Mouse (Mus musculus): ENCODE measurements at regions not wholly inside any gene's neighbourhood (a gene's known extent, or its start where the extent isn't known, plus 50 kb on each side); places are given as distances from the start of the nearest gene placed in this dataset.
A peak's percentile ranks its signal among the peaks of the same experiment; 100 is the strongest.

DNA sequence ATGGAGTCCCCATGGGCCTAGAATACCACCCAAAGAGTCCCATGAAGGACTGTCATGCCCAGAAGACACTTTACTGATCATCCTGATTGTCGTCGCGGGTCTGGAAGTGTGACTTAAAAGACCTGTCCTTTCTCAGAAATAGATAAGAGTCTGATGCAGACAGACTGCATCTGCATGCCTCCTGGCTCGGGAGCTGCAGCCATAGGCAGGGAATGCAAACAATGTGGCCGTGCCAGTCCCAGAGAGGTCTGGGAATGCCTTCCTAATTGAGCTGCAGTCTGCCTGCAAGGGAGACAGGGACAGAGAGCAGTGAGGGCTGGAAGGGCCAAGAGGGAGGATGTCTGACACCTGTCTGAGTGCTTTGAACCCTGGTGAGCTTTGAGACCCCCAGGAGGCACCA lies 150.9 kb downstream of the Opa1 start:
- intact Hi-C loops (cut with DNase I) = loop anchor here (5.0 kb wide), 3 partner anchors 82 to 277 kb away; no protein-coding TSS in a partner anchor
- no peak for TF ChIP-seq CTCF (IDR thresholded peaks at IDR 0.05)
- no peak overlapping the region for H3K4me3 ChIP-seq
- no peak for DNase-seq
- no peak overlapping the region for H3K27ac ChIP-seq

DNA sequence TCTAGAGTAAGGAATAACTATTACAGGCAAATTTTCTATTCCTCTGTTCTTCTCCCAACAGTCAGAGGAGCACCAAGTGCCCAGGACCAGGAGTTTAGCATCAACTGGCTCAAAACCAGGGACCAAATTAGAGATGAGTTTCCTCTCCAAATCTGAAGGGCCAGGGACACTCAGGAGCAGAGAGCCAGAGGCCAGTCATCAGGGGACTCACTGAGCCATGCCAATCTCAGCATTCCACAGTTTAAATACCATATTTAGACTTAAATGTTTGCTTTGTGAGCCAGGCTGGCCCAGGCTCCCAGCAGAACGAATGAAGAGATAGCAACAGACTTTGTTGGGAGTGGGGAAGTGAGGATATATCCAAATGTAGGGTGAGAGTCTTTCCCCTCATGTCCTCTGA lies 153.8 kb downstream of the Opa1 start:
- no peak overlapping the region for H3K27ac ChIP-seq
- no peak overlapping the region for H3K4me3 ChIP-seq
- TF ChIP-seq CTCF (IDR thresholded peaks at IDR 0.05) = no peak
- no peak for DNase-seq
- intact Hi-C loops (cut with DNase I) = loop anchor here (5.0 kb wide), 3 partner anchors 79 to 274 kb away; no protein-coding TSS in a partner anchor

DNA sequence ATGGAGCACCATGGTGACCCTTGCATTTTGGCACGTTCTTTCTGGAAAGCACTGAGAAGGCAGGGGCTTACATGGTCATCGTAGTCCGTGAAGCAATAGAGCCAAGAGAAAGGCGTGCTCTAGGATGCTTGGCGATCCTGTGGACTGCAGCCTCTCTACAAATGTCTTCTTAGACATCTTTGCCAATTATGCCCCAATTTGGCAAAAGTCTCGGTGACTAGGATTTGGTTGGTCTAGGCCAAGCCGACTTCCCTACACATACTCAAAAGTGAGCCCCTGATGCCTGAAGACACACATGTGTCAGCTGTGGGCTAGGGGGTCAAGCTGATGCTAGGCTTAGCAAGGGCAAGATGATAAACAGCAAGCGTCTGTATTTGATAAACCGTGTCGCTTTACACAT lies 154.7 kb downstream of the Opa1 start:
- Histone ChIP-seq H3K4me3 (no peak overlapping the region), H3K27ac (no peak overlapping the region)
- no peak for DNase-seq
- no peak for TF ChIP-seq CTCF (IDR thresholded peaks at IDR 0.05)
- intact Hi-C loops (cut with DNase I) = loop anchor here (1.0 to 5.0 kb wide), 5 partner anchors 78 to 454 kb away; no protein-coding TSS in a partner anchor

DNA sequence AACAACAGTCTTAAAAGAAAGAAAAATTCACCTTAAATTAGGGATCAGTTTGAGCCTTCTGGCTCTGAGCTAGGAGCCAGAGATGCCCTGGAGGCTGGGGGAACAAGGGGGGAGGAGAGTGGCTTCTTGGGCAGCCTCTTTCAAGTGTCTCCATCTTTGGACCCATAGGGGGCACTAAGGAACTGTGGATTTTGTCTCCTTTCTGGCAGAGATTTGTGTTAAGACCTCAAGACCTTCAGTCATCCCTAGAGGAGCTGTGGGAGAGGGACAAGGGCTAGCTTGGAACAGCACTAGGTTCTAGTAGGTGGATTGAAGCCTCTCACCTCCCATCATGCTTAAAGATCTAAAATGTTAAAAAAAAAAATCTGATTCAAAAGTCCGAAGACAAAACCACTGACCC lies 155.2 kb downstream of the Opa1 start:
- peak overlapping the region; percentile 68 for H3K27ac ChIP-seq
- intact Hi-C loops (cut with DNase I) = loop anchor here (1.0 to 5.0 kb wide), 5 partner anchors 78 to 454 kb away; no protein-coding TSS in a partner anchor

DNA sequence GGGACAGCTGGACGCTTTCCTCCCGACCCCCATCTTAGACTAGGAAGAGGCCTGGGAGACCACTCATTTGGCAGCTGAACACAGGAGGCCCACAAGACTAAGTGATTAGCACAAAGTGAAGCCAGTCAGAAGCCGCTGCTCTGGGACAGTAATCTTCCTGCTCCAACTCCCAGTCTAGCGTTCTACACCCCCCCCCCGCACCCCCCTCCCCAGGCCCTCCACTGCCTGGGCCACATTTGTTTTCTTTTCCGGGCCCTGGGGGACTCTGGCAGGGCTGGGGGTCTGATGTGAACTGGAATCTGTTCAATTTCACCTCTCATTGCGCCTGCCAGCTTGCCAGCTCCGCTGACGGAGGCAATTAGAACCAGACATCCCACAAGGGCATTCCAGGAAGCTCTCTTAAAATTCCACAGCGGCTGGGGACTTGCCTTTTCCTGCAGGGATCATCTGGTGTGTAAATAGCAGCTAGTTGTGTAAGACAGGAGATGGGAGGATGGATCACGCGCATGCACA lies 155.7 kb downstream of the Opa1 start:
- no peak for TF ChIP-seq CTCF (IDR thresholded peaks at IDR 0.05)
- intact Hi-C loops (cut with DNase I) = loop anchor here (1.0 to 5.0 kb wide), 5 partner anchors 78 to 454 kb away; no protein-coding TSS in a partner anchor
- DNase-seq = peak; percentile 41
- H3K27ac ChIP-seq = peak overlapping the region; percentile 68
- H3K4me3 ChIP-seq = peak overlapping the region; percentile 38

More for the DNA sequence above, 155.2 kb downstream of the Opa1 start:
- peak; percentile 56 for DNase-seq
- TF ChIP-seq CTCF (IDR thresholded peaks at IDR 0.05) = peak; percentile 85
- peak overlapping the region; percentile 38 for H3K4me3 ChIP-seq

DNA sequence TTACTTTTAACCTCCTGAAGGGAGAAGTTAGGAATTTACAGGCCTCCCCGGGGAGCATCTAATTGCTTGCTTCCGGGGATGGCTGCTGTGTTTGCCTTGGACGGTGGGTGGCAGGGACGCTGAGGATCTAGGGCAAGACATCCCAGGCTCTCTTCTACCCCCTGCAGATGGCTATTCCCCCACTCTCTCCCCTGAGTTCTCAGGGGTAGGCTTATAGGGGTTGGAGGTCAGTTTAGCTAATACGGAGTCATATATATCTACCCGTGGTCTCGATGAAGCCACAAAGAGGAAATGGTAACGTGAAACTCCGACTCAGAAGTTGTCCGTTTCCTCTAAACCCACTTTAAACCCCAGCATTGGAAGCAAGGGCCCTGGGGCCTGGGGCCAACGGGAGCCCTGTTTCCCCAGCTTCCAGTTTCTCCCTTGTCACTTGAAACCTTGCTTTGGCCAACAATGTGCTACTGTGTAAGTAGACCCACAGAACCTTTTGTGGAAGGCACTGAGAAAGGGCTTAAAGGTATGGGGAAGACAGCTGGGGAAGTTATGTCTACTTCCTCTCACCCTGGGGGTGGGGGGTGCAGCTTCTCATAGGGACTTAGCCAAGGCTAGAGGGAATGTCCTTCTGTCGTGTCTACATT lies 156.4 kb downstream of the Opa1 start:
- TF ChIP-seq CTCF (IDR thresholded peaks at IDR 0.05) = no peak
- H3K4me3 ChIP-seq = no peak overlapping the region
- intact Hi-C loops (cut with DNase I) = loop anchor here (2.0 kb wide), 1 partner anchor 333 kb away; no protein-coding TSS in a partner anchor
- peak overlapping the region; percentile 48 for H3K27ac ChIP-seq
- no peak for DNase-seq

DNA sequence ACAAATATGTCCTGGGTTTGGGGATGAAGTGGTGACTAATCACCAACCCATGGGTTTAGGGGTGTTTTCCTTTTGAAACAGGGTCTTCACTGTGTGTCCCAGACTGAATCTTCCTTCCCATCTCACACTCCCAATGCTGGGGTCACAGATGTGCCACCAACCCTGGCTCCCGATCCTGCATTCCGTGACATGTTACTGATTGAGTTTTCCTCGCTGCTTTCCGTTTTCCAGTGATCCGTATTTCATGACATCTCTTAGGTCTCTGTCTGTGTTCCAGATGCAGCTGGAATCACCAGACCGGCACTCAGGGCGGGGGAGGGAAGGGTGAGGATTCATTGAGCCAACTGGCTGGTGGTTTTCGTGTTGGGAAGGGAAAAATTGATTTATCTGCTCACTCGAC lies 157.1 kb downstream of the Opa1 start:
- TF ChIP-seq CTCF (IDR thresholded peaks at IDR 0.05) = no peak
- DNase-seq = peak; percentile 38
- intact Hi-C loops (cut with DNase I) = no loop called here
- peak overlapping the region; percentile 38 for H3K27ac ChIP-seq
- no peak overlapping the region for H3K4me3 ChIP-seq

DNA sequence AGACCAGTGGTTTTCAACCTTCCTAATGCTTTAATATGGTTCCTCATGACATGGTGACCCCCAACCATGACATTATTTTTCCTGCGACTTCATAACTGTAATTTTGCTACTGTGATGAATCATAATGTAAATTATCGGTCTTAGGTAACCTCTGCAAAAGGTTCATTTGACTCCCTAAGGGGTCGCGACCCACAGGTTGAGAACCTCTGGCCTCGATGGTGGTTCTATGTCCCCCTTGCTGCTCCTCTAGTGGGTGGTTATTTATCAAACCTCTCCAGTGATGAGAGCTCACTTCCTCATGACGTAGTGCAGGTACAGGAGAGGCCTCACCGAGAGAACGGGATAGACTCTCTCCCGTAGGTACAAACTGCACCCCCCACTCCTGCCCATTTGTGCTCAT lies 158.9 kb downstream of the Opa1 start:
- intact Hi-C loops (cut with DNase I) = no loop called here
- H3K4me3 ChIP-seq = no peak overlapping the region
- DNase-seq = no peak
- H3K27ac ChIP-seq = no peak overlapping the region
- no peak for TF ChIP-seq CTCF (IDR thresholded peaks at IDR 0.05)

DNA sequence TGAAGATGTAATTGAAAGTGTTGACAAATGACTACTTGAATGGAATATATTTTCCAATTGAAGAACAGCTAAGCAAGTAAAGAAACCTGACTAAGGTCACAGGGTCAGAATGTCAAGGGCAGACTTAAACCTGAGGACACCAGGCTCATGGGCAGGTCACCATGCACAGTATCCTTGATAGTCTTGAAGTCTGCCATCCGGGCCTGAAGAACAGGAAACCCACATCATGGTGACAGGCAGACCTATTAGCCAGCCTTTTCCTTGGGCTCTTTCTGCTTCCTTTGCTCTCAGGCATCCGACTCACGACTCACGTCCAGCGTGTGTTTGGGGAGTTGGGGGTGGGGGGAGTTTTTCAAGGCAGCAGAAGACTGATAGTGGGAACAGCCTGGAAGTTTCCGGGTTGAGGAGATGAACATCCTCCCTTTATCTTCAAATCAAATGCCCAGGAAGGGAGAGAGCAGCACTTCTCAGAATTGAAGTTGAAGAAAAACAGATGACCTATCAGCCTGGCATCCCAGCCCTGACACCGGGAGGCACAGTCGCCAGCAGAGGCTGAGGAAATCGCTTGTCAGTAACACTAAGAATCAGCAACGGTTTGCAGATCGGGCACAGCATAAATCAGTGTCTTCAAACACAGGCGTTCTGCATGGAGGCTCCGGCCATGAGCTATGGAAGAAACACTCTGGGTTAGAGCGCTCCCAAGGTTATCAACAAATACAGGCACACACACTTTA lies 163.5 kb downstream of the Opa1 start:
- DNase-seq = no peak
- intact Hi-C loops (cut with DNase I) = no loop called here
- TF ChIP-seq CTCF (IDR thresholded peaks at IDR 0.05) = no peak
- Histone ChIP-seq H3K27ac (no peak overlapping the region), H3K4me3 (no peak overlapping the region)

DNA sequence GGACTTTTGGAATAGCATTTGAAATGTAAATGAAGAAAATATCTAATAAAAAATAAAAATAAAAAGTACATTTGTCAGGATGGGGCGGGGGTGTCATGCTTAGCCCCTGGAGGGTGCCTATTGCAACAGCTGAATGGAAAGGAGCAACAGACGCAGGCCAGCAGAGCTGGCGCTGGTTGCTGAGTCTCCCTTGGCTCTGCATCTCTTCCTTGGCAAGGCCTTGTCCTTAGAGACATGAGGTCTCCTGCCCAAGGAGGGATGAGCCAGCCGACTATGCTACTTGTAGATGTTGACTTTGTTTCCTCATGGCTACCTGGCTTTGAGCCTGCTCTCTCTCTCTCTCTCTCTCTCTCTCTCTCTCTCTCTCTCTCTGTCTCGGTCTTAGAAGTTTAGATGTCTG lies 166.4 kb downstream of the Opa1 start:
- intact Hi-C loops (cut with DNase I) = no loop called here
- DNase-seq = peak; percentile 74
- Histone ChIP-seq H3K4me3 (no peak overlapping the region), H3K27ac (no peak overlapping the region)
- no peak for TF ChIP-seq CTCF (IDR thresholded peaks at IDR 0.05)

DNA sequence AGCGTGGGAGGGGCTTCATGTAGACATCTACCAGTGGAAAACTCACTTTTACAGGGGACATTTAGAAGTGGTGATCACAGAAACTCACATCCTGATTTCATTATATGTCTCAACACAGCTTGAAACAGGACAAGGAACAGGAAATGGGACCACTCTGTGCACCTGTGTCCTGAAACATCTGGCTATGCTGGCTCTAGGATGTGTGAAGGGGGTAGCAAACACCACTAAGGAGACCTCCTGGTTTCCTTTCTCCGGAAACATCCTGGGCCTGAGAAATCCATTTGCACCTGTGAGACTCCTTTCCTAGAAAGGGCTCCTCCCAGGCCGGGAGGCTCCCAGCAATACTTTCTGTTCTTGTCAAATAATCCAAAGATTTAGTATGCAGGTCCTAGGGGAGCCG lies 167.1 kb downstream of the Opa1 start:
- TF ChIP-seq CTCF (IDR thresholded peaks at IDR 0.05) = no peak
- Histone ChIP-seq H3K27ac (no peak overlapping the region), H3K4me3 (no peak overlapping the region)
- intact Hi-C loops (cut with DNase I) = no loop called here
- DNase-seq = no peak

DNA sequence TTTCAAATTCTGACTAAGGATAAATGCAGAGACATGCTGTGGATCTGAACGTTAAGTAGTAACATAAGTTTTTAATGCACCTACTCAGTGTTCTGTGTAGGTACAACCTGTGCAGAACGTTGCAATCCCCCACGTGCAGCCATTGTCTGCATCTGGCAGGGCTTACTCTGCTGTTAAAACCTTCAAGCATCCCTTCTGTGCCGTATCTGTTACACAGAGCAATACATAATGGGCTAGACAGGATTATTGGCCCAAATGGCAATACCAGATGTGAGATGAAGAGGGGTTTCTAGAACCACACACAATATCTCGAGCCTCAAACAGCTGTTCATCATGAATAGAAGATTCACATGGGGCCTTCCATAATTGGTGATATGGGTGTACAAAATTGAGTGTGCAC lies 170.0 kb downstream of the Opa1 start:
- intact Hi-C loops (cut with DNase I) = no loop called here
- Histone ChIP-seq H3K4me3 (no peak overlapping the region), H3K27ac (no peak overlapping the region)
- TF ChIP-seq CTCF (IDR thresholded peaks at IDR 0.05) = no peak
- DNase-seq = no peak

DNA sequence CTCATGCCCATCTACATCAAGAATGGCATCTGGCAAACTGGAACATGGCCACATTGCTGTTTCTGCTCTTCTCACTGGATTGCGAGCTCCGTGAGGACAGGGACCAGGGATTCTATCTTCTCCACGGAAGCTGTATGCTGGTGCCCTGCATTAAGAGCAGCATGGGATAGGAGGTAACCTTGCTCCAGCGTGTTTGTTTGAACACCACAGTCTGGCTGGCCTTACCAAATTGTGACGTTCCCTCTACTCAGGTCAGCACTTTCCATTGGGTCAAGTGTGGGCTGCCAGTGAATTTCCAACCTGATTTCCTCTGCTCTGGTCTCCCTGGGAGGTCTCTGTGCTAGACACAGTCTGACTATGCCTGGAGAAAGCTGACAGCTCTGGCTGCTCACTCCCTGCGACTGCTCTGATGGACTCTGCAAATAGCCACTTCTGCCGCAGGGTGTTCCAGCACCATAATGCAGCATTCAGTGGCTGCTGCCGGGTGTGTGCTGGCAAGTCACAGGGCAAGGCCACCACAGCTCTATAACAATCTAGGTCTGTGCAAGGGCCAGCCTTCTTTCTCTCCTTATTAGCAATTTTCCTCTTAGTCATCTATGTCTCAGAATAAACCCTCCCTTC lies 175.6 kb downstream of the Opa1 start:
- H3K27ac ChIP-seq = peak overlapping the region; percentile 56
- intact Hi-C loops (cut with DNase I) = no loop called here
- no peak for TF ChIP-seq CTCF (IDR thresholded peaks at IDR 0.05)

More for the DNA sequence above, 175.6 kb downstream of the Opa1 start:
- H3K4me3 ChIP-seq = peak overlapping the region; percentile 9
- no peak for DNase-seq

Data from gastrocnemius, adult 2 months (tissue).